Mouse (Mus musculus) embryonic facial prominence, embryonic 11.5 days (tissue): ENCODE results near the gene Rbm43. TPM values are rescaled to one million over a fixed set of nuclear protein-coding genes. Genes with fewer than 3 reads are reported as not detected.

Experiments
- ATAC-seq: fragments of 200-750 bp; cut with Nextera tagmentation; replicated peaks from 2 replicates; pipeline ENCODE4 v1.8.0; 2017; ENCODE audit warnings: low read depth; ENCODE audit not compliant: insufficient number of reproducible peaks, low FRiP score, low TSS enrichment
- DNase-seq: peaks from one replicate; pipeline ENCODE4 v3.0.0-alpha.2; 2015; ENCODE audit warnings: low spot score
- H3K27ac ChIP-seq: fragments of 300-500 bp; sonication (generic); replicated peaks from 2 replicates; pipeline ENCODE4 v1.5.1; 2014; ENCODE audit warnings: mild to moderate bottlenecking, low read depth, low read length, control low read depth
- H3K27me3 ChIP-seq: fragments of 300-500 bp; sonication (generic); 2 replicates; pipeline ENCODE4 v1.6.1; 2014; ENCODE audit warnings: mild to moderate bottlenecking, low read length, moderate library complexity, mixed read lengths; ENCODE audit not compliant: control insufficient read depth, insufficient read depth
- H3K36me3 ChIP-seq: fragments of 300-500 bp; sonication (generic); replicated peaks from 2 replicates; pipeline ENCODE4 v1.6.1; 2014; ENCODE audit warnings: low read depth, mild to moderate bottlenecking, low read length, moderate library complexity, mixed read lengths; ENCODE audit not compliant: control insufficient read depth, insufficient read depth
- H3K4me1 ChIP-seq: fragments of 300-500 bp; sonication (generic); 2 replicates; pipeline ENCODE4 v1.6.1; 2014; ENCODE audit warnings: low read length, mixed read lengths; ENCODE audit not compliant: control insufficient read depth, insufficient read depth
- H3K4me2 ChIP-seq: fragments of 300-500 bp; sonication (generic); 2 replicates; pipeline ENCODE4 v1.6.1; 2014; ENCODE audit warnings: low read depth, mild to moderate bottlenecking, control low read depth, low read length, moderate library complexity
- H3K4me3 ChIP-seq: fragments of 300-500 bp; sonication (generic); 2 replicates; pipeline ENCODE4 v1.5.1; 2014; ENCODE audit warnings: low read depth, low read length, control low read depth
- H3K9ac ChIP-seq: fragments of 300-500 bp; sonication (generic); replicated peaks from 2 replicates; pipeline ENCODE4 v1.6.1; 2014; ENCODE audit warnings: mild to moderate bottlenecking, control low read depth, low read length
- H3K9me3 ChIP-seq: fragments of 300-500 bp; sonication (generic); replicated peaks from 2 replicates; pipeline ENCODE4 v1.6.1; 2016; ENCODE audit warnings: mild to moderate bottlenecking, low read length, inconsistent platforms, mixed read lengths; ENCODE audit not compliant: control insufficient read depth
- WGBS: fragments of 180-500 bp; shearing (Covaris S2); extraction: QIAGEN DNeasy Blood & Tissue Kit; methylation state at CpG from one replicate; pipeline ENCODE4 v1.1.7; 2014; 5-methylcytosine and 5-hydroxymethylcytosine counted together
- polyA plus RNA-seq: library from polyadenylated mRNA; unstranded; fragments of >200 nt; fragmentation: Nextera tagmentation; extraction: Ambion mirVana; gene quantifications from 2 replicates; pipeline ENCODE4 v1.2.1, GENCODE M21; 2014

The Rbm43 gene
- polyA plus RNA-seq = 12.9 and 13.5 TPM in 2 replicates

- 2% methylated on average over 48 of the region's 48 CpGs for WGBS
- Histone ChIP-seq H3K9me3 (no peaks in the 10 kb centered on the region), H3K36me3 (no peaks in the 10 kb centered on the region), H3K9ac (peak within 1 kb of the TSS; percentile 75), H3K27ac (no peak within 1 kb of the TSS), H3K4me1 (no peaks in the 10 kb centered on the region), H3K27me3 (no peaks in the 10 kb centered on the region), H3K4me3 (peak within 1 kb of the TSS; percentile 49), H3K4me2 (peak within 1 kb of the TSS; percentile 87)
- DNase-seq (peak; percentile 73), ATAC-seq (peak; percentile 74)
Observed at GRCm38 (mm10) chr2:51934574-51935334, at the start of gene Rbm43. TSS of gene Rbm43 (minus strand) at chr2:51935163.

DNA sequence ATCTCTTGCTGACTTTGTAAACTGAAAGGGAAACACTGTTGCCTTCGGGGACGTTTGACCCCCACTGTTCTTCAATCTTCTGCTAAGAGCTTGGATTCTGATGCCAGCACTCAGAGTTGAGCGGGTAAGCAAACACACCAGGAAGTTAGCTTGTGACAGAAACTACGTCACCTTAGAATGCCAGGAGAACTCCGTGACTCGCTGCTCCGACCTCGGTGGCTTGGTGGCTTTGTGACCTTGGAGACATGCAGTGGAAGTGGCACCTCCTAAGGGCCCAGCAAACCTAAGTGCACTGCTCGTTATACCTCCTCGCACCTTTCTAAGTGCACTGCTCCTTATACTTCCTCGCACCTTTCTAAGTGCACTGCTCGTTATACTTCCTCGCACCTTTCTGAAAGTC, 47.3 kb upstream of the Rbm43 start:
- ATAC-seq (no peak), DNase-seq (no peak)
- Histone ChIP-seq H3K4me1 (0 out of 2 replicates have a peak, but pooled peaks cover 2% of the 10 kb centered on the region), H3K27ac (no peak overlapping the region), H3K9ac (no peak overlapping the region), H3K9me3 (no peaks in the 10 kb centered on the region), H3K4me3 (no peak overlapping the region), H3K27me3 (no peaks in the 10 kb centered on the region), H3K36me3 (no peaks in the 10 kb centered on the region), H3K4me2 (no peak overlapping the region)
- WGBS = 63% methylated on average over 13 of the region's 13 CpGs

DNA sequence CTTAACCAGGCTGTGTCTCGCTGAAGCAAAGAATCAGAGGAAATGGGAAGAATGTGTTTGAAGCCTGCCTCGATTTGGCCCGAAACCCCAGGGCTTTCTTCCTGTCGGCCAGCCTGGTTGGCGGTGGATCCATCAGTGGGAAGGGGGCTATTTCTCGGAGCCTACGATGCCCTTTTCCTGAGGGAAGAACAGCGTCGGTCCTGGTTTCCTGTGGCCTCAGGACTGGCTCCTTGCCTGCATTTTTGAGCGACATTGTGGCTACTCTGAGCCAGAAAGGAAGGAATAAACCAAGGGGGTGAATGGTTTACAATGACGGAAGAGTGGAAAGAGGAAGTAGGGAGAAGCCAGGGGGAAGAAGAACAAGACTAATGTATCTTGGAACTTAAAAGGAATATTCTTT, 46.7 kb upstream of the Rbm43 start:
- peak; percentile 29 for DNase-seq
- H3K4me2 ChIP-seq = peak overlapping the region; percentile 17; the same call in 1 of the 2 replicates
- no peaks in the 10 kb centered on the region for H3K36me3 ChIP-seq
- 31% methylated on average over 11 of the region's 11 CpGs for WGBS
- no peak overlapping the region for H3K4me3 ChIP-seq
- no peaks in the 10 kb centered on the region for H3K27me3 ChIP-seq
- H3K9me3 ChIP-seq = no peaks in the 10 kb centered on the region
- H3K4me1 ChIP-seq = 0 out of 2 replicates have a peak, but pooled peaks cover 2% of the 10 kb centered on the region
- no peak overlapping the region for H3K9ac ChIP-seq
- no peak for ATAC-seq
- no peak overlapping the region for H3K27ac ChIP-seq

- H3K9ac ChIP-seq = peak within 1 kb of the TSS; percentile 72
- no peaks in the 10 kb centered on the region for H3K4me1 ChIP-seq
- no peaks in the 10 kb centered on the region for H3K27me3 ChIP-seq
- no peaks in the 10 kb centered on the region for H3K9me3 ChIP-seq
- H3K4me3 ChIP-seq = peak within 1 kb of the TSS; percentile 57
- no peaks in the 10 kb centered on the region for H3K36me3 ChIP-seq
- 81% methylated on average over 9 of the region's 9 CpGs for WGBS
- DNase-seq (no peak), ATAC-seq (no peak; the same call in 1 of the 2 replicates)
- H3K27ac ChIP-seq = 0 out of 2 replicates have a peak within 1 kb of the TSS, but pooled peaks have one; percentile 43
- peak within 1 kb of the TSS; percentile 63 for H3K4me2 ChIP-seq
Observed at GRCm38 (mm10) chr2:51973410-51973968, 38.5 kb upstream of the Rbm43 start, which contains the start of gene Nmi. TSS of gene Nmi (minus strand) at chr2:51973494.

- no peaks in the 10 kb centered on the region for H3K9me3 ChIP-seq
- 3% methylated on average over 40 of the region's 40 CpGs for WGBS
- no peaks in the 10 kb centered on the region for H3K27me3 ChIP-seq
- DNase-seq (peak; percentile 78), ATAC-seq (peak; percentile 64)
- peak overlapping the region; percentile 72 for H3K9ac ChIP-seq
- no peaks in the 10 kb centered on the region for H3K36me3 ChIP-seq
- 0 out of 2 replicates have a peak overlapping the region, but pooled peaks have one; percentile 43 for H3K27ac ChIP-seq
- peak overlapping the region; percentile 63 for H3K4me2 ChIP-seq
- H3K4me3 ChIP-seq = peak overlapping the region; percentile 57
- no peaks in the 10 kb centered on the region for H3K4me1 ChIP-seq
Observed at GRCm38 (mm10) chr2:51972641-51973409, 37.9 kb upstream of the Rbm43 start.

DNA sequence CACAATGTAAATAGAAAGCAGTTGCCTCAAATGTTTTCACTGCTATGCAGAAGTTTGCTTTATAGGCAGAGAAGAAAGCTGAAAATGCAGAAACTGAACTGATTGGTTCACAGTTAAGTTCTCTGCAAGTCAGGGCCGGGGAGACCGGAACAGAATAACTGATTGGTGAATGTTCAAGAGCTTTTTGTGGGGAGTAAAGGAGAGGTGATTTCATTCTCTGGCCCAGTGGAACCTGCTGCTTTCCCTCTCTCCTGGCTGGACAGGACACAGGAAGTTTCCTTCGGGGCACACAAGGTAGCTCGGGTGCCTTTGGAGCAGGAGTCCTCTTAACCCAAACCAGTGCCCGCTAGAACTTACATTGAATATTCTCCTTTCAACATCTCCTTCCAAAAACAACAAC, 37.2 kb upstream of the Rbm43 start:
- no peaks in the 10 kb centered on the region for H3K9me3 ChIP-seq
- no peak overlapping the region for H3K27ac ChIP-seq
- WGBS = 55% methylated on average over 5 of the region's 5 CpGs
- no peak overlapping the region for H3K9ac ChIP-seq
- no peaks in the 10 kb centered on the region for H3K4me1 ChIP-seq
- DNase-seq (peak; percentile 10), ATAC-seq (peak; percentile 25; the same call in 1 of the 2 replicates)
- no peaks in the 10 kb centered on the region for H3K27me3 ChIP-seq
- H3K4me3 ChIP-seq = no peak overlapping the region; the same call in 1 of the 2 replicates
- H3K36me3 ChIP-seq = no peaks in the 10 kb centered on the region
- H3K4me2 ChIP-seq = peak overlapping the region; percentile 63

DNA sequence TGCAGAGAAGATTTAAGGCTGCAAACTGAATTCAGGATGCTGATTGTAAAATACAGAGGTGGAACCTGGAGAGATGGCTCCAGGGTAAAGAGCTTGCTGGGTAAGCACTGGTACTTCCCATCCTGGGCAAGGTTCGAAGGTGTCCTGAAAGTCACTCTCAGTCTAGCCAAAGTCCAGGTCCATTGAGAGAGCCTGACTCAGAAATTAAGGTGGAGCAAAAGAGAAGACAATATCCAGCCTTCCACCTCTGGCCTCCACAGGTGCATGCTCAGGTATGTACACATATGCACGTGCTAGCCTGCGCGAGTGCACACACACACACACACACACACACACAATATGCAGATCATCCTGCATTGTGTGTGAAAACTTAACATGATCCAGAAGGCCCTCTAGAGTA, 35.9 kb upstream of the Rbm43 start:
- no peaks in the 10 kb centered on the region for H3K27me3 ChIP-seq
- 96% methylated on average over 4 of the region's 4 CpGs for WGBS
- H3K4me1 ChIP-seq = no peaks in the 10 kb centered on the region
- H3K27ac ChIP-seq = no peak overlapping the region
- DNase-seq (no peak), ATAC-seq (no peak)
- H3K36me3 ChIP-seq = no peaks in the 10 kb centered on the region
- H3K9ac ChIP-seq = no peak overlapping the region
- no peak overlapping the region for H3K4me3 ChIP-seq
- H3K9me3 ChIP-seq = no peaks in the 10 kb centered on the region
- no peak overlapping the region for H3K4me2 ChIP-seq
